8 mouse cellular contexts compared by ENCODE assay signal in the genomic region with DNA sequence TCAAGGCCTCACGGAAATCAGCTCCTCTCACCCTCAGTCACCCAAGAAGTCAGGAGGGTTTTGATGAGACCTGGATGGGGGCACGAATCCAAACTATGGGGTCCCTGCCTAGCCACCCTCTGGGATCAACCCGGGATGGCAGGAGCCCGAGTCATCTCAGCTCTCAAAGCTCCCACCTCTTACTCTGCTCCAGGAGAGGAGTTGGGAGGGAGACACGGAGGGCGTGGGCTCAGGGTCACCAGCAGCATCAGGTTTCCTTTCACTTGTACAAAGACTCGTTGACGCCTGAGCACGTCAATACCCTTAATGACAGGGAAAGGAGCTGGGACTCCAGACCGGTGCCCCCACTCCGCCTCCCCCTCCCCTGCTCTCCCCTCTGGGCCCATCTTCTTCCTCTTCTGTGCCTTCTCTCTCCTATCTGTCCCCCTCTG.
DNase-seq lines count a peak whose midpoint lies in the region; ATAC-seq and TF ChIP-seq lines count a peak whose summit lies in the region.

No protein-coding gene starts in this region.

- peaks cover 63% of the 10 kb centered on the region for H3K4me1 ChIP-seq in heart, embryonic 13.5 days
- H3K4me1 ChIP-seq in forebrain, embryonic 15.5 days = peaks cover 13% of the 10 kb centered on the region
- peaks cover 31% of the 10 kb centered on the region for H3K4me1 ChIP-seq in midbrain, embryonic 12.5 days
- no peaks in the 10 kb centered on the region; the same call in 1 of the 2 replicates for H3K4me1 ChIP-seq in thymus, adult 2 months (replicated peaks; ENCODE audit: control insufficient read depth, insufficient read depth, low read length)

- no peak for DNase-seq in heart, postnatal 4 days
- DNase-seq in ES-CJ7 (ENCODE audit: low read depth, low spot score) = peak; percentile 81
- DNase-seq in thymus, adult 2 months = no peak

- no peak for TF ChIP-seq CTCF in thymus, adult 2 months (IDR thresholded peaks at IDR 0.05; ENCODE audit: borderline replicate concordance, control insufficient read depth, extremely low read depth, insufficient read depth, low read length, poor library complexity)

- H3K9ac ChIP-seq in heart, embryonic 13.5 days = peak overlapping the region; percentile 86
- H3K9ac ChIP-seq in forebrain, embryonic 15.5 days (replicated peaks) = no peak overlapping the region
- 0 out of 2 replicates have a peak overlapping the region, but pooled peaks have one; percentile 63 for H3K9ac ChIP-seq in midbrain, embryonic 12.5 days (replicated peaks)

- no peak for TF ChIP-seq POLR2A in thymus, adult 2 months (IDR thresholded peaks at IDR 0.05; ENCODE audit: control insufficient read depth, extremely low read depth, insufficient read depth, low read length, poor library complexity)

- H3K4me3 ChIP-seq in heart, embryonic 13.5 days = peak overlapping the region; percentile 65
- no peak overlapping the region for H3K4me3 ChIP-seq in forebrain, embryonic 15.5 days
- H3K4me3 ChIP-seq in midbrain, embryonic 12.5 days = no peak overlapping the region
- H3K4me3 ChIP-seq in thymus, adult 2 months (ENCODE audit: control insufficient read depth, insufficient read depth, low read length) = no peak overlapping the region

- no peak for ATAC-seq in heart, embryonic 13.5 days (ENCODE audit: extremely low read depth, insufficient number of reproducible peaks, low FRiP score, low TSS enrichment)
- peak; percentile 11; the same call in 1 of the 2 replicates for ATAC-seq in forebrain, embryonic 15.5 days (replicated peaks)
- ATAC-seq in midbrain, embryonic 12.5 days (ENCODE audit: low FRiP score, low read depth) = no peak
- no peak for ATAC-seq in inflammation-experienced regulatory T-cells, adult 6 months
- no peak for ATAC-seq in activated CD4-positive, CD25-positive, alpha-beta regulatory T cell, adult 4 months

- no peak overlapping the region for H3K27ac ChIP-seq in heart, embryonic 13.5 days (replicated peaks)
- no peak overlapping the region for H3K27ac ChIP-seq in forebrain, embryonic 15.5 days (replicated peaks)
- H3K27ac ChIP-seq in midbrain, embryonic 12.5 days (replicated peaks) = no peak overlapping the region
- no peak overlapping the region for H3K27ac ChIP-seq in thymus, adult 2 months (ENCODE audit: control insufficient read depth, insufficient read depth, low read length)

- 22% methylated on average over 11 of the region's 11 CpGs for WGBS in heart, embryonic 13.5 days
- 16% methylated on average over 10 of the region's 11 CpGs for WGBS in forebrain, embryonic 15.5 days
- WGBS in midbrain, embryonic 12.5 days = 23% methylated on average over 11 of the region's 11 CpGs
- WGBS in thymus, adult 2 months = 62% methylated on average over 11 of the region's 11 CpGs

- H3K36me3 ChIP-seq in heart, embryonic 13.5 days = no peaks in the 10 kb centered on the region
- no peaks in the 10 kb centered on the region for H3K36me3 ChIP-seq in forebrain, embryonic 15.5 days
- no peaks in the 10 kb centered on the region for H3K36me3 ChIP-seq in midbrain, embryonic 12.5 days
- H3K36me3 ChIP-seq in thymus, adult 2 months (ENCODE audit: control insufficient read depth, insufficient read depth, low read length) = no peaks in the 10 kb centered on the region

- H3K4me2 ChIP-seq in heart, embryonic 13.5 days = peak overlapping the region; percentile 94
- H3K4me2 ChIP-seq in forebrain, embryonic 15.5 days (replicated peaks) = peak overlapping the region; percentile 72
- H3K4me2 ChIP-seq in midbrain, embryonic 12.5 days (replicated peaks) = peak overlapping the region; percentile 82; the same call in 1 of the 2 replicates

- no peaks in the 10 kb centered on the region for H3K9me3 ChIP-seq in heart, embryonic 13.5 days
- H3K9me3 ChIP-seq in forebrain, embryonic 15.5 days = no peaks in the 10 kb centered on the region
- H3K9me3 ChIP-seq in midbrain, embryonic 12.5 days = no peaks in the 10 kb centered on the region

- peaks cover 39% of the 10 kb centered on the region for H3K27me3 ChIP-seq in heart, embryonic 13.5 days (replicated peaks)
- peaks cover 22% of the 10 kb centered on the region for H3K27me3 ChIP-seq in forebrain, embryonic 15.5 days
- peaks cover 82% of the 10 kb centered on the region for H3K27me3 ChIP-seq in midbrain, embryonic 12.5 days
- H3K27me3 ChIP-seq in thymus, adult 2 months (ENCODE audit: control insufficient read depth, insufficient read depth, low read length) = peaks cover 6% of the 10 kb centered on the region
